Mouse (Mus musculus) forebrain, embryonic 16.5 days (tissue): ENCODE data around the gene Zfp111. TPM values are rescaled to one million over a fixed set of nuclear protein-coding genes. Genes with fewer than 3 reads are reported as not detected.

Source experiments
- ATAC-seq: fragments of 200-750 bp; cut with Nextera tagmentation; 2 replicates; pipeline ENCODE4 v1.8.0; 2017; ENCODE audit warnings: mild to moderate bottlenecking, moderate library complexity
- H3K27ac ChIP-seq: fragments of 300-500 bp; sonication (generic); 2 replicates; pipeline ENCODE4 v1.5.1; 2014; ENCODE audit warnings: low read length, control low read depth
- H3K27me3 ChIP-seq: fragments of 300-500 bp; sonication (generic); replicated peaks from 2 replicates; pipeline ENCODE4 v1.6.1; 2014; ENCODE audit warnings: low read length; ENCODE audit not compliant: control insufficient read depth, insufficient read depth
- H3K36me3 ChIP-seq: fragments of 300-500 bp; sonication (generic); 2 replicates; pipeline ENCODE4 v1.6.1; 2014; ENCODE audit not compliant: control insufficient read depth, insufficient read depth
- H3K4me1 ChIP-seq: fragments of 300-500 bp; sonication (generic); replicated peaks from 2 replicates; pipeline ENCODE4 v1.6.1; 2014; ENCODE audit warnings: low read length; ENCODE audit not compliant: control insufficient read depth, insufficient read depth
- H3K4me2 ChIP-seq: fragments of 300-500 bp; sonication (generic); 2 replicates; pipeline ENCODE4 v1.6.1; 2014; ENCODE audit warnings: mild to moderate bottlenecking, low read length, control low read depth
- H3K4me3 ChIP-seq: fragments of 300-500 bp; sonication (generic); replicated peaks from 2 replicates; pipeline ENCODE4 v1.5.1; 2014; ENCODE audit warnings: mild to moderate bottlenecking, low read length, control low read depth
- H3K9ac ChIP-seq: fragments of 300-500 bp; sonication (generic); replicated peaks from 2 replicates; pipeline ENCODE4 v1.6.1; 2014; ENCODE audit warnings: low read depth, low read length, control low read depth
- H3K9me3 ChIP-seq: fragments of 300-500 bp; sonication (generic); 2 replicates; pipeline ENCODE4 v1.6.1; 2016; ENCODE audit warnings: low read length; ENCODE audit not compliant: control insufficient read depth
- WGBS: fragments of 180-500 bp; shearing (Covaris S2); extraction: QIAGEN DNeasy Blood & Tissue Kit; methylation state at CpG from one replicate; pipeline ENCODE4 v1.1.7; 2014; 5-methylcytosine and 5-hydroxymethylcytosine counted together
- polyA plus RNA-seq: library from polyadenylated mRNA; unstranded; fragments of >200 nt; fragmentation: Nextera tagmentation; extraction: Ambion mirVana; gene quantifications from 2 replicates; pipeline ENCODE4 v1.2.1, GENCODE M21; 2015

Zfp111 gene
- polyA plus RNA-seq, 1 experiment from 2014 or later: 7.2 TPM

- ATAC-seq: no peak
- H3K9ac ChIP-seq: no peak overlapping the region
- H3K4me1 ChIP-seq: peaks cover 6% of the 10 kb centered on the region; the same call in 1 of the 2 replicates
- no peak overlapping the region for H3K27ac ChIP-seq
- H3K9me3 ChIP-seq: no peaks in the 10 kb centered on the region
- no peak overlapping the region for H3K4me3 ChIP-seq
- H3K36me3 ChIP-seq: no peaks in the 10 kb centered on the region
- WGBS: 59% methylated on average over 4 of the region's 4 CpGs
- H3K4me2 ChIP-seq: no peak overlapping the region
- no peaks in the 10 kb centered on the region for H3K27me3 ChIP-seq
Measured at GRCm38 (mm10) chr7:24172191-24172590, 39.1 kb downstream of the Zfp111 start.

DNA sequence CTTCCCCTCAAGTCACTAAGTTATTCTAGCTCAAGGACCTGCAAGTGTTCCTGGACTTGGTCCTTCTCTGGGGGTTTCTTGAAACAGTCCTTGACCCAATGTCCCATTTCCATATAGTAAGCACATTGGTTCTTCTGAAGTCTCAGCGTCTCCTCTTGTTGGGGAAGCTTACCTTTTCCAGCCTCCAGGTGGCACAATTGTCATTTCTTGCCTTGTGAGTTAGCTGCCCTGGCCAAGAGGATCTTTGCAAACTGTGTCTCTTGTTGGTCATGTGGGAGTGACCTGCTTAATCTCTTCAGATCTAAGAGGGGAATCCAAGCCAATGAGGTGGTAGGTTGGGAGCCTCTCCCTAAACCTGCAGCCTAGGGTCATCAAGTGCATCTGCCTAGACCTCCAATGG, 58.0 kb downstream of the Zfp111 start:
- no peak for ATAC-seq

More for the DNA sequence above, 58.0 kb downstream of the Zfp111 start:
- H3K4me2 ChIP-seq: no peak overlapping the region
- no peak overlapping the region for H3K9ac ChIP-seq
- H3K4me3 ChIP-seq: no peak overlapping the region
- no peaks in the 10 kb centered on the region for H3K36me3 ChIP-seq
- H3K9me3 ChIP-seq: no peaks in the 10 kb centered on the region
- no peak overlapping the region for H3K27ac ChIP-seq
- no peaks in the 10 kb centered on the region for H3K27me3 ChIP-seq
- 17% methylated on average over 1 of the region's 1 CpGs for whole genome bisulfite sequencing
- H3K4me1 ChIP-seq: no peaks in the 10 kb centered on the region

Other genes with a start within 250 kb of the Zfp111 start
- not detected in 2 replicates for gene Vmn1r181, start 236.8 kb downstream of the Zfp111 start, polyA plus RNA-seq
- gene V1rd19, start 209.8 kb downstream of the Zfp111 start, polyA plus RNA-seq: not detected in 2 replicates
- gene Vmn1r183, start 158.2 kb downstream of the Zfp111 start, polyA plus RNA-seq: not detected in 2 replicates
- gene Zfp180, start 129.5 kb downstream of the Zfp111 start, polyA plus RNA-seq: 44.0 and 46.7 TPM in 2 replicates
- 10.5 and 12.7 TPM in 2 replicates for gene Zfp112, start 99.1 kb downstream of the Zfp111 start, polyA plus RNA-seq
- 26.9 and 31.5 TPM in 2 replicates for gene Zfp235, start 77.3 kb downstream of the Zfp111 start, polyA plus RNA-seq
- gene Zfp114, start 36.4 kb downstream of the Zfp111 start, polyA plus RNA-seq: 10.0 and 10.7 TPM in 2 replicates
- 5.5 and 6.2 TPM in 2 replicates for gene Zfp109, start 26.1 kb upstream of the Zfp111 start, polyA plus RNA-seq
- 5.7 and 6.3 TPM in 2 replicates for gene Zfp108, start 43.4 kb upstream of the Zfp111 start, polyA plus RNA-seq
- gene Zfp93, start 59.0 kb upstream of the Zfp111 start, polyA plus RNA-seq: 11.7 and 12.8 TPM in 2 replicates
- 56.0 and 56.3 TPM in 2 replicates for gene Zfp61, start 89.8 kb upstream of the Zfp111 start, polyA plus RNA-seq
- gene Zfp94, start 105.2 kb upstream of the Zfp111 start, polyA plus RNA-seq: 25.9 and 26.6 TPM in 2 replicates
- not detected in 2 replicates for gene Tescl, start 122.5 kb upstream of the Zfp111 start, polyA plus RNA-seq
- gene Lypd5, start 137.8 kb upstream of the Zfp111 start, polyA plus RNA-seq: not detected in 2 replicates
- gene Kcnn4, start 158.8 kb upstream of the Zfp111 start, polyA plus RNA-seq: 0.63 and 0.80 TPM in 2 replicates
- 30.3 and 35.2 TPM in 2 replicates for gene Smg9, start 188.2 kb upstream of the Zfp111 start, polyA plus RNA-seq
- gene Irgc1, start 240.9 kb upstream of the Zfp111 start, polyA plus RNA-seq: not detected in 2 replicates